Mouse (Mus musculus): ENCODE data around the gene Gm49366. TPM values are rescaled to one million over a fixed set of nuclear protein-coding genes. Genes with fewer than 3 reads are reported as not detected.
A peak's percentile ranks its signal among the peaks of the same experiment; 100 is the strongest.
"Not testable (repeated sequence)": the region's sequence is repeated elsewhere in the genome, so short reads cannot be mapped to it uniquely, and the experiment has no call there.

The Gm49366 gene
- polyA plus RNA-seq, 1 experiment from 2014 or later, result not detected

DNA sequence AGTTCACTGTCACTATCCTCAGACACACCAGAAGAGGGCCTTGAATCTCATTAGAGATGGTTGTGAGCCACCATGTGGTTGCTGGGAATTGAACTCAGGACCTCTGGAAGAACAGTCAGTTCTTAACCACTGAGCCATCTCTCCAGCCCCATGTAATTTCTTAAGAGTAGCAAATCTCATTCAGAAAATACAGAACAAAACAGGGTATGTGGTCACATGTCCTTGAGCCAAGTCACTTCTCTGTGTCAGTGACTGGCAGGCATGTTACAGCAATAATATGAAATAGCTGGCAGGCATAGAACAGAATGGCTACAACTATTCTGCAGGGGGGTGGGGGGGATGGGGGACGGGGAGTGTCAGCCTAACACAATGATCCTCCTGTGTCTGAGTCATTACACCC lies 61.3 kb downstream of the Gm49366 start:
- Histone ChIP-seq H3K4me2 (peak overlapping the region; percentile 83), H3K27ac (no peak overlapping the region), H3K27me3 (replicated peaks) (no peaks in the 10 kb centered on the region), H3K4me3 (replicated peaks) (peak overlapping the region; percentile 52; the same call in 1 of the 2 replicates), H3K4me1 (no peaks in the 10 kb centered on the region), H3K9me3 (no peaks in the 10 kb centered on the region), H3K36me3 (no peaks in the 10 kb centered on the region), H3K9ac (no peak overlapping the region)
- ATAC-seq (ENCODE audit: insufficient read depth, low FRiP score, low read depth), result no peak
- 65% methylated on average over 1 of the region's 1 CpGs for WGBS

DNA sequence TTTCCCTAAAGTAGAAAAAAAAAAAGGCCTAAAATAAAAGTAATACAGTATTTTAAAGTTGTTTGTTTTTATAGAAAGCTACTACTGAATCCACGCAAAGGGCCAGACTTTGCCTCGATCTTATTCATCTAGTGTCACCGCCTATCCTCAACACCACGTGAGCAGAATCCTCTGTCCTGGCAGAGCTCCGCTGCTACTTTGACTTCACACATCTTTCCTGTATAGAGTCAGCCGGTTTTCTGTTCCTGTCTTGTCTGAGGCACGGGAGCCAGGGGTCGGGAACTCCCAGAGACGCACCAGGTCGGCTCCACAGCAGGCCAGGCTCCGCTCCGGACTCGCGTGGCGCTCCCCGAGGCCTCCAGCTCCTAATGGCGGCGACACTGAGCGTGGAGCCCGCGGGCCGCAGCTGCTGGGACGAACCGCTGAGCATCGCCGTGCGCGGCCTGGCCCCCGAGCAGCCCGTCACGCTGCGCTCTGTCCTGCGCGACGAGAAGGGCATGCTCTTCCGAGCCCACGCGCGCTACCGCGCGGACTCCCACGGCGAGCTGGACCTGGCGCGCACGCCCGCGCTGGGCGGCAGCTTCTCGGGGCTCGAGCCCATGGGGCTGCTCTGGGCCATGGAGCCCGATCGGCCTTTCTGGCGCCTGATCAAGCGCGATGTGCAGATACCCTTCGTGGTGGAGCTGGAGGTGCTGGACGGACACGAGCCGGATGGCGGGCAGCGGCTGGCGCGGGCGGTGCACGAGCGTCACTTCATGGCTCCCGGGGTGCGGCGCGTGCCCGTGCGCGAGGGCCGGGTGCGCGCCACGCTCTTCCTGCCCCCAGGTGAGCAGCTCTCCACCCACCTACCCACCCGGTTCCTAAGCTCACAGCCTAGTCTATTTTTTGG lies 62.1 kb downstream of the Gm49366 start, which contains the start of gene Acot6:
Acot6 (plus strand) TSS at position 51 of the 889 bp plus-strand sequence.
- H3K27ac ChIP-seq; H3K36me3 ChIP-seq; H3K27me3 ChIP-seq (replicated peaks); H3K4me1 ChIP-seq; H3K9me3 ChIP-seq: not testable (repeated sequence)
- peak; percentile 60; the same call in 1 of the 2 replicates for ATAC-seq (ENCODE audit: insufficient read depth, low FRiP score, low read depth)
- Histone ChIP-seq H3K9ac (peak within 1 kb of the TSS; percentile 40; the same call in 1 of the 2 replicates), H3K4me3 (replicated peaks) (peak within 1 kb of the TSS; percentile 52), H3K4me2 (peak within 1 kb of the TSS; percentile 83)
- WGBS, result under 1% methylated on average over 73 of the region's 80 CpGs

DNA sequence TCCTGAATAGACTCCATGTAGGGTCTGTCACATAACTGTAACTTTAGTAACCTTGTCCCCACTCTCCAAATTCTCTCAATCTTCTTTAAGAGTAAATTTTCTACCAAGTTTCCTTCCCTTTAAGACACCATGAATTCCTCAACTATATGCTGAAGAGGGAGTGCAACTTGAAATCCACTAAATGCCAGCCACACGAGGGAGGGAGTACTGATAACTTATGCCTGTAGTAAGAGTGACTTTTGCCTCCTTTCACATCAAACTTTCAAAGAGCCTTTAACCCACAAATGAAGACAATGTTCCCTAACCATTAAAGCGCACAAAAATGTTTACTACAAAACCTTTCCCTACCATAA lies 62.7 kb downstream of the Gm49366 start:
- Histone ChIP-seq H3K4me1 (no peaks in the 10 kb centered on the region), H3K4me3 (replicated peaks) (peak overlapping the region; percentile 52), H3K9ac (no peak overlapping the region), H3K27me3 (replicated peaks) (no peaks in the 10 kb centered on the region), H3K36me3 (no peaks in the 10 kb centered on the region), H3K9me3 (no peaks in the 10 kb centered on the region), H3K4me2 (peak overlapping the region; percentile 83), H3K27ac (no peak overlapping the region)
- ATAC-seq (ENCODE audit: insufficient read depth, low FRiP score, low read depth), result no peak
- WGBS, result 47% methylated on average over 2 of the region's 2 CpGs

- H3K27me3 ChIP-seq (replicated peaks), result no peaks in the 10 kb centered on the region
- H3K4me2 ChIP-seq, result no peak overlapping the region
- no peaks in the 10 kb centered on the region for H3K9me3 ChIP-seq
- H3K36me3 ChIP-seq, result no peaks in the 10 kb centered on the region; the same call in 1 of the 2 replicates
- 74% methylated on average over 3 of the region's 3 CpGs for WGBS
- no peak for ATAC-seq (ENCODE audit: insufficient read depth, low FRiP score, low read depth)
- no peak overlapping the region for H3K9ac ChIP-seq
- H3K4me3 ChIP-seq (replicated peaks), result no peak overlapping the region
- H3K4me1 ChIP-seq, result no peaks in the 10 kb centered on the region
- H3K27ac ChIP-seq, result no peak overlapping the region
Measured at GRCm38 (mm10) chr12:84107012-84107411, 68.3 kb downstream of the Gm49366 start.

DNA sequence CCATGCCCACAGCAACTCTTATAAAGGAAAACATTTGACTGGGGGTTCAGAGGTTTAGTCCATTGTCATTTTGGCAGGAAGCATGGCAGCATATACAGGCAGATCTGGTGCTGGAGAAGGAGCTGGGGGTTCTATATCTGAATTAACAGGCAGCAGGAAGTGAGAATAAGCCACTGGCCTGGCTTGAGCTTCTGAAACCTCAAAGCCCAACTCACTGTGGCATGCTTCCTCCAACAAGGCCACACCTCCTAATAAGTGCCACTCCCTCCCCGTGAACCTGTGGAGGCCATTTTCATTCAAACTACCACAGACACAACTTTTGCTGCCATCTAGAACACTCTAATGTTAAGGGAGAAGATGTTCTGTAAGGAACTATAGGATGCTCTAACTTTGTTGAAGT lies 69.0 kb downstream of the Gm49366 start:
- no peak overlapping the region for H3K4me3 ChIP-seq (replicated peaks)
- no peaks in the 10 kb centered on the region for H3K4me1 ChIP-seq
- no peak overlapping the region for H3K27ac ChIP-seq
- no peaks in the 10 kb centered on the region for H3K9me3 ChIP-seq
- H3K36me3 ChIP-seq, result no peaks in the 10 kb centered on the region; the same call in 1 of the 2 replicates
- 72% methylated on average over 1 of the region's 1 CpGs for WGBS
- H3K27me3 ChIP-seq (replicated peaks), result no peaks in the 10 kb centered on the region
- ATAC-seq (ENCODE audit: insufficient read depth, low FRiP score, low read depth), result no peak
- no peak overlapping the region for H3K4me2 ChIP-seq
- H3K9ac ChIP-seq, result no peak overlapping the region

Other genes with a start within 250 kb of the Gm49366 start
- 29.8 and 34.1 TPM in 2 replicates for gene Numb, start 117.0 kb upstream of the Gm49366 start, polyA plus RNA-seq (2015; fragmentation: Nextera tagmentation; extraction: Ambion mirVana)
- gene Riox1, start 88.3 kb upstream of the Gm49366 start, polyA plus RNA-seq (2015; fragmentation: Nextera tagmentation; extraction: Ambion mirVana), result 14.3 and 15.6 TPM in 2 replicates
- 0.04 TPM in 1 of 2 replicates, not detected in the other for gene Heatr4, start 54.1 kb upstream of the Gm49366 start, polyA plus RNA-seq (2015; fragmentation: Nextera tagmentation; extraction: Ambion mirVana)
- gene Acot2, start 51.1 kb upstream of the Gm49366 start, polyA plus RNA-seq (2015; fragmentation: Nextera tagmentation; extraction: Ambion mirVana), result 29.0 and 30.0 TPM in 2 replicates
- 51.1 and 62.7 TPM in 2 replicates for gene Acot1, start 29.4 kb upstream of the Gm49366 start, polyA plus RNA-seq (2015; fragmentation: Nextera tagmentation; extraction: Ambion mirVana)
- 2.4 and 2.6 TPM in 2 replicates for gene Acot4, start 556 bp upstream of the Gm49366 start, polyA plus RNA-seq (2015; fragmentation: Nextera tagmentation; extraction: Ambion mirVana)
- 0.68 and 1.3 TPM in 2 replicates for gene Acot3, start 13.2 kb downstream of the Gm49366 start, polyA plus RNA-seq (2015; fragmentation: Nextera tagmentation; extraction: Ambion mirVana)
- 0.14 TPM in 1 of 2 replicates, not detected in the other for gene Acot5, start 30.4 kb downstream of the Gm49366 start, polyA plus RNA-seq (2015; fragmentation: Nextera tagmentation; extraction: Ambion mirVana)
- gene Acot6, start 61.7 kb downstream of the Gm49366 start, polyA plus RNA-seq (2015; fragmentation: Nextera tagmentation; extraction: Ambion mirVana), result 1.6 and 1.7 TPM in 2 replicates
- gene Dnal1, start 75.4 kb downstream of the Gm49366 start, polyA plus RNA-seq (2015; fragmentation: Nextera tagmentation; extraction: Ambion mirVana), result 3.9 and 5.3 TPM in 2 replicates
- 0.76 and 0.94 TPM in 2 replicates for gene Pnma1, start 109.6 kb downstream of the Gm49366 start, polyA plus RNA-seq (2015; fragmentation: Nextera tagmentation; extraction: Ambion mirVana)
- gene Elmsan1, start 179.9 kb downstream of the Gm49366 start, polyA plus RNA-seq (2015; fragmentation: Nextera tagmentation; extraction: Ambion mirVana), result 9.9 and 10.5 TPM in 2 replicates
- gene Ptgr2, start 246.3 kb downstream of the Gm49366 start, polyA plus RNA-seq (2015; fragmentation: Nextera tagmentation; extraction: Ambion mirVana), result 28.3 and 32.6 TPM in 2 replicates